Mouse (Mus musculus) thymus, adult 2 months (tissue): ENCODE measurements around the gene Cxcl5. TPM values are rescaled to one million over a fixed set of nuclear protein-coding genes. Genes with fewer than 3 reads are reported as not detected.

Source experiments
- DNase-seq: peaks from one replicate; pipeline ENCODE4 v3.0.0; 2021
- H3K27ac ChIP-seq: fragments of 200-500 bp; 2 replicates; pipeline ENCODE4 v1.5.1; 2012; ENCODE audit warnings: low read length, control low read depth; ENCODE audit not compliant: control insufficient read depth, insufficient read depth
- H3K27me3 ChIP-seq: fragments of 200-500 bp; 2 replicates; pipeline ENCODE4 v1.6.1; 2012; ENCODE audit warnings: mild to moderate bottlenecking, low read length, moderate library complexity, mixed read lengths; ENCODE audit not compliant: control insufficient read depth, insufficient read depth
- H3K36me3 ChIP-seq: fragments of 200-500 bp; 2 replicates; pipeline ENCODE4 v1.6.1; 2012; ENCODE audit warnings: mild to moderate bottlenecking, low read length, moderate library complexity; ENCODE audit not compliant: control insufficient read depth, insufficient read depth
- H3K4me1 ChIP-seq: fragments of 200-500 bp; replicated peaks from 2 replicates; pipeline ENCODE4 v1.6.1; 2012; ENCODE audit warnings: low read length; ENCODE audit not compliant: control insufficient read depth, insufficient read depth
- H3K4me3 ChIP-seq: fragments of 200-500 bp; 2 replicates; pipeline ENCODE4 v1.5.1; 2012; ENCODE audit warnings: mild to moderate bottlenecking, low read length, control low read depth, moderate library complexity; ENCODE audit not compliant: control insufficient read depth, insufficient read depth
- CTCF ChIP-seq: fragments of 200-500 bp; IDR thresholded peaks from 2 replicates; pipeline ENCODE4 v1.5.1; 2012; ENCODE audit warnings: mild to moderate bottlenecking, control low read depth, low read length, moderate library complexity, borderline replicate concordance; ENCODE audit not compliant: control insufficient read depth, poor library complexity, insufficient read depth; ENCODE audit errors: extremely low read depth
- POLR2A ChIP-seq: fragments of 200-500 bp; IDR thresholded peaks from 2 replicates; pipeline ENCODE4 v1.6.1; 2012; ENCODE audit warnings: mild to moderate bottlenecking, low read length, control low read depth, moderate library complexity; ENCODE audit not compliant: control insufficient read depth, poor library complexity, insufficient read depth; ENCODE audit errors: extremely low read depth
- WGBS: fragments of 180-500 bp; shearing (Covaris S2); methylation state at CpG from one replicate; pipeline ENCODE4 v1.1.7; 2018; 5-methylcytosine and 5-hydroxymethylcytosine counted together
- polyA plus RNA-seq: library from polyadenylated mRNA; depleted of rRNA; stranded (reverse); fragments of >200 nt; gene quantifications from 2 replicates; pipeline ENCODE4 v1.2.3, GENCODE M21; 2012; rRNA removed

Gene Cxcl5
- polyA plus RNA-seq, result 0.75 and 0.92 TPM in 2 replicates

DNA sequence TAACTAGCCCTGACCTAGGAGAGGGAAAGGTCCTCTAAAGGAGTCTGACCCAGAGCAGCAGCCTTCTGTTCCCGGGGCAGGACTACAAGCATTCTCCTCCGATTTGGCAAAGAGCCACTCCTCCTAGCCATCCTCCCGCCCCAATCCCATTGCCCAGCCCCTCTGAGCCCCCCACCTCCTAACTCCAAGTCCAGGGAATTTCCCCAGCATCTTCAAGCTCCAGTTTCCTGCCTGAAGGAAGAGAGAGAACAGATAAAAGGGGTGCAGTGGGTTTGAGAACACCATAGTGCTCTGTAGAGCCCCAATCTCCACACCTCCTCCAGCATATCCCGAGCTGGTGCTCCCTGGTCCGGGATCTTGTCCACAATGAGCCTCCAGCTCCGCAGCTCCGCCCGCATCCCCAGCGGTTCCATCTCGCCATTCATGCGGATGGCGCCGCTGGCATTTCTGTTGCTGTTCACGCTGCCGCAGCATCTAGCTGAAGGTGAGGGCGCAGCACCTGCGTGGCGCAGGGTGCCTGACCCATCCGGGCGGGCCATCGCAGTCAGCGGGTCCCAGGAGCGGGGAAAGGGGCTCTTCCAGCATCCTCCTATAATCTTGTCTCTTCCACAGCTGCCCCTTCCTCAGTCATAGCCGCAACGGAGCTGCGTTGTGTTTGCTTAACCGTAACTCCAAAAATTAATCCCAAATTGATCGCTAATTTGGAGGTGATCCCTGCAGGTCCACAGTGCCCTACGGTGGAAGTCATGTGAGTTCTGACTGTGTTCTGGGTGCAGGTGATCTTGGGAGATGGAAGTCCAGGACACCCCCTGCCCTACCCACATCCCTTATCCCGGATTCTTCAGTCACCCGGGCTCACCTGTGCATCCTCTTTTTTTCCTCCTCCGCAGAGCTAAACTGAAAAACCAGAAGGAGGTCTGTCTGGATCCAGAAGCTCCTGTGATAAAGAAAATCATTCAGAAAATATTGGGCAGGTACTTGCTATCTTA is at the start of gene Cxcl5:
Gene Cxcl5 (plus strand): TSS at position 284 of the 989 bp plus-strand sequence.
- WGBS, result 18% methylated on average over 32 of the region's 32 CpGs
- Histone ChIP-seq H3K27me3 (no peaks in the 10 kb centered on the region), H3K36me3 (no peaks in the 10 kb centered on the region), H3K4me1 (no peaks in the 10 kb centered on the region), H3K27ac (no peak within 1 kb of the TSS), H3K4me3 (no peak within 1 kb of the TSS)
- TF ChIP-seq POLR2A (no peak), CTCF (no peak)
- no peak for DNase-seq

DNA sequence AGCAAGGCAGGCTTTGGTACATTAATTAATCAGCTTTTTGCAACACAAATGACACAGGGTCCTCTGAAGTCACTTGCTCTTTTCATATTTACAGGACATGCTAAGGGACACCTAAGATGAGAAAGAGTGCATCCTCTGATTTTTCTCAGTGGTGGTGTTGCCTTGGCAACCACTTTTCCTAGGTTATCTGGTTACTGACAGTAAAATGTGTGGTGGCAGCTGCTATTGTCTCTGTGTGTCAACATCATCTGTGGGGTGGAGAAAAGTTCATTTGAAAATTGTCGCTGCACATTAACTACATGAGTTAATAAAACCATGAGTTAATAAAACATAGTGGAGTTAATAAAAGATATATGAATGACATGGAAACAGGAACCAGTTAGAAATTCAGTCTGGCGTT is 47.8 kb upstream of the Cxcl5 start:
- H3K4me1 ChIP-seq, result no peaks in the 10 kb centered on the region
- H3K27me3 ChIP-seq, result no peaks in the 10 kb centered on the region
- WGBS, result 81% methylated on average over 2 of the region's 2 CpGs
- DNase-seq, result no peak
- no peaks in the 10 kb centered on the region for H3K36me3 ChIP-seq
- TF ChIP-seq CTCF (no peak), POLR2A (no peak)
- H3K27ac ChIP-seq, result no peak overlapping the region
- no peak overlapping the region for H3K4me3 ChIP-seq

DNA sequence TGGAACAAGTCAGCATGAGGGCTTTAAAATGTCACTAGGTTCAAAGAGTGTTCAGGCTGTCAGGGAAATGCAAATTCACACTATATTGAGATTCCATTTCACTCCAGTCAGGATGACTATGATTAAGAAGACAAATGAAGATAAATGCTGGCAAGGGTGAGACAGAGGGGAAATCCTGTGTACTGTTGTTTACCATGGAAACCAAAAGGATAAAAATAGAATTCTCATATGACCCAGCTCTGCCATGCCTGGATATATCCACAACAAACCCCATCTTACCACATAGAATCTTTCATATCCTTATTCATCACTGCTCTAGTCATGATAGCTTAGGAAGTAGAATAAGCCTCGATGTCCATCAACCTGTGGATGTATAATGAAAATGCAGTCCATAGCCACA is 41.2 kb upstream of the Cxcl5 start:
- no peaks in the 10 kb centered on the region for H3K36me3 ChIP-seq
- WGBS, result 87% methylated on average over 1 of the region's 1 CpGs
- no peak overlapping the region for H3K27ac ChIP-seq
- DNase-seq, result no peak
- H3K4me1 ChIP-seq, result no peaks in the 10 kb centered on the region
- H3K27me3 ChIP-seq, result no peaks in the 10 kb centered on the region
- TF ChIP-seq POLR2A, result no peak
- TF ChIP-seq CTCF, result no peak
- H3K4me3 ChIP-seq, result no peak overlapping the region

DNA sequence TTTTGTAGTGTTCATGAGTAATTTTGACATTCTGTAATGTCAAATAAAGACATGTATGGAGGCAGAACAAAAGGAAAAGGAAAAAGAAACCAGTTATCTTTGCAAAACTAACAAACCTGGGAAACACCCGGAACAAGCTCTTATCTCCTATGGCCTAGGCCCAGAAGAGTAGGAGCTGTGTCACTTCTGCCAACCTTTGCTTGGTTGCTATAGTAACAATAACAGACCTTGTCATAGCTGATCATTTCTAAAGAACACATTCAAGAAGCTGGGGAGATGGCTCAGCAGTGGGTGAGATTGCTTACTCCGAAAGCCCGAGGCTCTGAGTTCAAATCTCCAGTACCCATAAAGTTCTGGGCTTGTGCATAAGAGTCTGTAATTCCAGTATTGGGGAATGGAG is 36.5 kb upstream of the Cxcl5 start:
- no peaks in the 10 kb centered on the region for H3K4me1 ChIP-seq
- 95% methylated on average over 3 of the region's 3 CpGs for WGBS
- no peaks in the 10 kb centered on the region for H3K36me3 ChIP-seq
- DNase-seq, result no peak
- no peak overlapping the region for H3K27ac ChIP-seq
- no peaks in the 10 kb centered on the region for H3K27me3 ChIP-seq
- H3K4me3 ChIP-seq, result no peak overlapping the region
- no peak for TF ChIP-seq POLR2A
- TF ChIP-seq CTCF, result no peak

DNA sequence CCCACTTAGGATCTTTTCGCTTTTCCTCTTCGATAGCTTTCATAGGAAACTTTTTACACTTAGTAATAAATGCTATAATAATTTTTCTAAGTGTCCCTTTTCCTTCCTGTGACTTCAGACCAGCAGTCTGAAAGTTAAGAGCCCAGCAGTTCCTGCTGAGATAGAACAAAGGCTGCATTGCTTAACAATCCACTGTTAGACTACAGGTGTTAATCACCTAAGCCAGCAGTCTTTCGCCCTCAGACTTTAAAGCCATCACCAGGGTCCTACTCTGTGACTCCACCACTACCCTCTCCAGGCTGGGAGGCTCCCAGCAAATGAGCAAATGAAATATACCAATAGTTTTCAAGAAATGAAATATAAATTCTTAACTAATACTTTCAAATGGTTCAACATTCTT is 30.9 kb upstream of the Cxcl5 start:
- WGBS, result 89% methylated on average over 3 of the region's 3 CpGs
- Histone ChIP-seq H3K27me3 (no peaks in the 10 kb centered on the region), H3K36me3 (no peaks in the 10 kb centered on the region), H3K4me3 (no peak overlapping the region), H3K4me1 (no peaks in the 10 kb centered on the region), H3K27ac (no peak overlapping the region)
- TF ChIP-seq POLR2A, result no peak
- TF ChIP-seq CTCF, result no peak
- no peak for DNase-seq

DNA sequence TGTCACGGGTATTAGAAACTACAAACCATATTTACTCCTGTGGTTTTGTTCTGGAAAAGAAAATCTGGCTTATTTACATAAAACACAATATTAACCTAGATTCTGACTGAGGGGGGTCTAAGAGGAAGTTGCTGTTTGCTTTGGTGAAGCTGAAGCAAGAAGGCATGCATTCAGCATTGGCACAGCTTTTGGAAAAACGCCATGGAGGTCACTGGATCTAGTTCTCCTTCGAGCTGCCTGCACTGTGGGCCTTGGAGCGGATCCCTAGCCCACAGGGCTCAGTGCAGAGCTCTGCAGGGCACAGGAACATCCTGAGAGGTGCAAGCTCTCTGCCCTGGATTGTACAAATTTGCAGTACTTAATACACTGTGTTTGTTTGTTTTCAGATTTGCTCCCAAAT is 27.7 kb upstream of the Cxcl5 start:
- TF ChIP-seq POLR2A (no peak), CTCF (no peak)
- 59% methylated on average over 4 of the region's 4 CpGs for WGBS
- Histone ChIP-seq H3K36me3 (no peaks in the 10 kb centered on the region), H3K4me3 (no peak overlapping the region), H3K27ac (no peak overlapping the region), H3K27me3 (no peaks in the 10 kb centered on the region), H3K4me1 (no peaks in the 10 kb centered on the region)
- DNase-seq, result no peak
